Mouse (Mus musculus) heart, adult 2 months (tissue): ENCODE results near the gene Mob3b. TPM values are rescaled to one million over a fixed set of nuclear protein-coding genes. Genes with fewer than 3 reads are reported as not detected.

ENCODE experiments used
- DNase-seq, 2 experiments: peaks; one replicate each; pipeline ENCODE4 v3.0.0; 2021
- H3K27ac ChIP-seq: fragments of 200-600 bp; 2 replicates; pipeline ENCODE4 v1.8.1; 2022
- H3K27me3 ChIP-seq: fragments of 200-500 bp; 2 replicates; pipeline ENCODE4 v1.6.1; 2012; ENCODE audit warnings: mild to moderate bottlenecking, low read length, inconsistent platforms, mixed read lengths; ENCODE audit not compliant: control insufficient read depth, insufficient read depth
- H3K36me3 ChIP-seq: fragments of 200-500 bp; 2 replicates; pipeline ENCODE4 v1.6.1; 2012; ENCODE audit warnings: low read length, inconsistent platforms; ENCODE audit not compliant: control insufficient read depth, insufficient read depth
- H3K4me1 ChIP-seq: fragments of 200-500 bp; 2 replicates; pipeline ENCODE4 v1.6.1; 2011; ENCODE audit warnings: low read length; ENCODE audit not compliant: control insufficient read depth, insufficient read depth
- H3K4me3 ChIP-seq: fragments of 200-600 bp; 2 replicates; pipeline ENCODE4 v1.8.1; 2022
- H3K79me2 ChIP-seq: fragments of 200-500 bp; replicated peaks from 2 replicates; pipeline ENCODE4 v1.6.1; 2012; ENCODE audit warnings: mild to moderate bottlenecking, inconsistent platforms, low read length, moderate library complexity, mixed read lengths; ENCODE audit not compliant: control insufficient read depth, insufficient read depth
- H3K9ac ChIP-seq: fragments of 200-500 bp; 2 replicates; pipeline ENCODE4 v1.6.1; 2012; ENCODE audit warnings: low read depth, mild to moderate bottlenecking, control low read depth, inconsistent platforms, low read length, mixed read lengths
- CTCF ChIP-seq: fragments of 200-600 bp; IDR thresholded peaks from 2 replicates; pipeline ENCODE4 v1.8.1; 2022; ENCODE audit warnings: antibody characterized with exemption, mild to moderate bottlenecking, moderate library complexity
- EP300 ChIP-seq: fragments of 200-500 bp; IDR thresholded peaks from 2 replicates; pipeline ENCODE4 v1.6.1; 2011; ENCODE audit warnings: low read depth, low read length, control low read depth; ENCODE audit not compliant: insufficient read depth
- POLR2A ChIP-seq: fragments of 200-500 bp; IDR thresholded peaks from 2 replicates; pipeline ENCODE4 v1.6.1; 2011; ENCODE audit warnings: mild to moderate bottlenecking, low read depth, low read length, control low read depth; ENCODE audit not compliant: insufficient read depth
- WGBS: fragments of 180-500 bp; shearing (Covaris S2); methylation state at CpG from one replicate; pipeline ENCODE4 v1.1.7; 2018; 5-methylcytosine and 5-hydroxymethylcytosine counted together
- intact Hi-C: fragments of 180-260 bp; cut with DNase I; formaldehyde crosslinking; loops from one replicate; pipeline ENCODE4 v1.15.1; 2025
- polyA plus RNA-seq: library from polyadenylated mRNA; depleted of rRNA; stranded (reverse); fragments of >200 nt; gene quantifications from 2 replicates; pipeline ENCODE4 v1.2.3, GENCODE M21; 2012
- total RNA-seq, 2 experiments: library from RNA; stranded (reverse); gene quantifications; 2 replicates each; pipeline ENCODE4 v1.2.3; 2021

Mob3b gene
- total and polyA plus RNA-seq, 3 experiments: 0.66 to 1.4 (median 1.2) TPM

- Histone ChIP-seq H3K79me2 (no peaks in the 10 kb centered on the region), H3K27ac (no peak overlapping the region), H3K9ac (no peak overlapping the region), H3K36me3 (peaks cover 7% of the 10 kb centered on the region), H3K4me1 (no peaks in the 10 kb centered on the region), H3K27me3 (no peaks in the 10 kb centered on the region), H3K4me3 (no peak overlapping the region)
- no peak for TF ChIP-seq EP300
- TF ChIP-seq POLR2A: no peak
- no peak for TF ChIP-seq CTCF
- WGBS: 80% methylated on average over 8 of the region's 8 CpGs
- intact Hi-C loops: no loop called here
- DNase-seq: no peak
Observed at GRCm38 (mm10) chr4:35187617-35188326, 30.5 kb upstream of the Mob3b start.

- DNase-seq: no peak
- no peak overlapping the region for H3K9ac ChIP-seq
- TF ChIP-seq EP300 (no peak), CTCF (no peak), POLR2A (no peak)
- 68% methylated on average over 12 of the region's 12 CpGs for WGBS
- H3K36me3 ChIP-seq: no peaks in the 10 kb centered on the region
- H3K4me1 ChIP-seq: no peaks in the 10 kb centered on the region
- H3K79me2 ChIP-seq: no peaks in the 10 kb centered on the region
- no peak overlapping the region for H3K27ac ChIP-seq
- no peak overlapping the region for H3K4me3 ChIP-seq
- intact Hi-C loops: no loop called here
- H3K27me3 ChIP-seq: no peaks in the 10 kb centered on the region
Observed at GRCm38 (mm10) chr4:35177926-35178645, 20.8 kb upstream of the Mob3b start.

DNA sequence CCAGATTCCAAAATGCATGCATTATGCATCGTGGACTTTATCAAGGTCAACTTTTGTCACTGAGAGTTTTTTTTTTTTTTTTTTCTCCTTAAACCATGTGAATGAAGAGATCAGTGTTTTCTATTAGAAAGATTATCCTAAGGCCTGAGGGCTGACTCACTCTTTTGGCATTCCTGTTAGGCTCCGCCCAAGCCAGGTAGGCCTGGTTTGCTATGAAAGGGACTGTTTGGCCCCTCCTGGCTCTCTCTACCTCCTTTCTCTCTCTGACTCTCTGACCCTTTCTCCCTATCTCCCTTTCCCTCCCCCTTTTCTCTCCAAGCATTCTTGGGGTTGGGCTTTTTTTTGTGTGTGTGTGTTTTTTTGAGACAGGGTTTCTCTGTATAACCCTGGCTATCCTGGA lies 18.3 kb upstream of the Mob3b start:
- H3K4me3 ChIP-seq: no peak overlapping the region
- no peak overlapping the region for H3K27ac ChIP-seq
- H3K9ac ChIP-seq: no peak overlapping the region
- WGBS: 90% methylated on average over 2 of the region's 2 CpGs
- H3K27me3 ChIP-seq: no peaks in the 10 kb centered on the region
- intact Hi-C loops: no loop called here
- no peaks in the 10 kb centered on the region for H3K79me2 ChIP-seq
- TF ChIP-seq CTCF (no peak), POLR2A (no peak), EP300 (no peak)
- H3K4me1 ChIP-seq: no peaks in the 10 kb centered on the region
- no peak for DNase-seq
- no peaks in the 10 kb centered on the region for H3K36me3 ChIP-seq

DNA sequence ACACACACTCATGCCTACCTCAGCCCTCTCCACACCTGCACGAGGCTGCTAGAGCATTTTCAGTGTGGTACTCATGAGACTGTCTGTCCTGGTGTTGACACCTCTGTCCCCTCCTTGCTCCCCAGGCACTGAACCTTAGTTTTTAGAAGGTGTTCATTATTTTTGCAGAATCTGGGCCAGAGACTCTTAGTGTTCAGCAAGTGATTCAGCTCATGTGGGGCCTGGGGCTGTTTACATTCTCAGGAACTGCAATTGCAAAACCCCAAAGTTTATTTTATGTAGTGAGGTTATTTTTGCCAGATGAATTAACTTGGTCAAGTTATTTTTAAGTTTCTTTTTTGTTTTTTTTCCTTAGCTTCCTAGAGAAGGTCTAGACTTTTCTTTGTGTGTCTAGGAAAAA lies 16.3 kb upstream of the Mob3b start:
- WGBS: 72% methylated on average over 1 of the region's 1 CpGs
- H3K27me3 ChIP-seq: no peaks in the 10 kb centered on the region
- no peaks in the 10 kb centered on the region for H3K79me2 ChIP-seq
- no peaks in the 10 kb centered on the region for H3K36me3 ChIP-seq
- TF ChIP-seq POLR2A: no peak
- no peak for TF ChIP-seq CTCF
- intact Hi-C loops: no loop called here
- no peaks in the 10 kb centered on the region for H3K4me1 ChIP-seq
- no peak for DNase-seq
- H3K4me3 ChIP-seq: no peak overlapping the region
- H3K9ac ChIP-seq: no peak overlapping the region
- no peak overlapping the region for H3K27ac ChIP-seq

DNA sequence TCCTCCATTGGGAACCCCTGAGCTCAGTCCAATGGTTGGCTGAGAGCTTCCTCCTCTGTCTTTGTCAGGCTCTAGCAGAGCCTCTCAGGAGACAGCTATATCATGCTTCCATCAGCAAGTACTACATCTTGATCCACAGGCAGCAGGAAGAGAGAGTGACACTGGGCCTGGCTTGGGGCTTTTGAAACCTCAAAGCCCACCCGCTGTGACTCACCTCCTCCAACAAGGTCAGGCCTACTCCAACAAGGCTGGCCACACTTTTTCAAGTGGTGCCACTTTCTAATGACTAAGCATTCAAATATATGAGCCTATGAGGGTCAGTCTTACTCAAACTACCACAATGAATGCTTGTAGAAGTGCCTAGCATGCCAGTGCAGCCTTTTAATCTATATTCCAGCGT lies 15.2 kb upstream of the Mob3b start:
- no peaks in the 10 kb centered on the region for H3K36me3 ChIP-seq
- H3K27ac ChIP-seq: no peak overlapping the region
- no peak overlapping the region for H3K9ac ChIP-seq
- H3K4me3 ChIP-seq: no peak overlapping the region
- no peaks in the 10 kb centered on the region for H3K4me1 ChIP-seq
- 89% methylated on average over 2 of the region's 2 CpGs for WGBS
- TF ChIP-seq POLR2A (no peak), EP300 (no peak), CTCF (no peak)
- H3K27me3 ChIP-seq: no peaks in the 10 kb centered on the region
- intact Hi-C loops: no loop called here
- H3K79me2 ChIP-seq: no peaks in the 10 kb centered on the region
- DNase-seq: no peak

DNA sequence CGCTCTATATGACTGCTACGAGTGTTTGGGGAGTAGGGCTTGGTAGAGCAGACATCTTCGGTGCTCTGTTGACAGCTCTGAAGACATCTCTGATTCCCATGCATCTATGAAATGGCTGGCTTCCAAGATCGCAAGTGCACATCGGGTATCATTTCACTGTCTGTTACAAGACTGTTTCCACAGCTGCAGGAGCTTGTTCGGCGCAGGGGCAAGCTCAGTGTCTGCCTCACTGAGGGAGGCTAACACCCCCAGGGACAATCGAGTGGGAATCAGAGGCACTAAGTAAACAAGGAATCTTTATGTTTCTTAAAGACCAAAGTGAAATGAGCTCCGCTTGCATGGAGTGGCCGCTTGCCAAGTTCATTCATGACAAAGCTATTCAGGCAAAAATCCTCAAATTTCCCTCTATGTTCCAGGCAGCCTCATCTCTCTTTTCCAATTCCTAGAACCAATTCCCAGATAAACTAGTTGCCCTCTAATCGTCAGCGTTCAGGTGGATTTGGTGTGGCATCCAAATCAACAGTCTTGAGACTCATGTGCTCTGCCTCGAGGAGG lies 12.4 kb upstream of the Mob3b start:
- intact Hi-C loops: no loop called here
- no peaks in the 10 kb centered on the region for H3K4me1 ChIP-seq
- 66% methylated on average over 13 of the region's 13 CpGs for WGBS
- H3K9ac ChIP-seq: no peak overlapping the region
- TF ChIP-seq POLR2A: no peak
- no peak for TF ChIP-seq CTCF
- TF ChIP-seq EP300: no peak
- no peaks in the 10 kb centered on the region for H3K27me3 ChIP-seq
- no peak for DNase-seq
- H3K36me3 ChIP-seq: no peaks in the 10 kb centered on the region
- H3K27ac ChIP-seq: no peak overlapping the region
- no peaks in the 10 kb centered on the region for H3K79me2 ChIP-seq
- no peak overlapping the region for H3K4me3 ChIP-seq
